Mouse (Mus musculus) frontal cortex, postnatal 36 days (tissue): Measurements from ENCODE around the gene Ccdc47.
"Not testable (repeated sequence)": the region's sequence is repeated elsewhere in the genome, so short reads cannot be mapped to it uniquely, and the experiment has no call there.

Experiments
- DNase-seq, 2 experiments: peaks; one replicate each; pipeline ENCODE4 v3.0.0; 2022; ENCODE audit warnings: low spot score in 2 of 2

Ccdc47 gene

GRCm38 (mm10) chr11:106215927-106216729 lies at the start of gene Ccdc47:
Ccdc47 (minus strand) TSS chr11:106216344.
- DNase-seq, result peak; percentile 95 to 97

GRCm38 (mm10) chr11:106265570-106265969 lies 49.4 kb upstream of the Ccdc47 start:
- no peak for DNase-seq

GRCm38 (mm10) chr11:106264988-106265387 lies 48.8 kb upstream of the Ccdc47 start:
- no peak for DNase-seq

GRCm38 (mm10) chr11:106263963-106264362 lies 47.8 kb upstream of the Ccdc47 start:
- DNase-seq, result no peak

GRCm38 (mm10) chr11:106260826-106261450 lies 44.8 kb upstream of the Ccdc47 start:
- no peak for DNase-seq

GRCm38 (mm10) chr11:106256775-106257174 lies 40.6 kb upstream of the Ccdc47 start:
- no peak for DNase-seq

GRCm38 (mm10) chr11:106255685-106256451 lies 39.7 kb upstream of the Ccdc47 start, which contains the start of the genes Ftsj3 and Psmc5:
Ftsj3 (minus strand) TSS chr11:106256079.
Psmc5 (plus strand) TSS chr11:106256154.
- peak; percentile 98 to 99 for DNase-seq

- DNase-seq, result no peak
Measured at GRCm38 (mm10) chr11:106255174-106255573, 39.0 kb upstream of the Ccdc47 start.

GRCm38 (mm10) chr11:106254767-106255166 lies 38.6 kb upstream of the Ccdc47 start:
- DNase-seq, result no peak

GRCm38 (mm10) chr11:106249326-106249725 lies 33.2 kb upstream of the Ccdc47 start:
- DNase-seq, result no peak

GRCm38 (mm10) chr11:106246834-106247233 lies 30.7 kb upstream of the Ccdc47 start:
- DNase-seq, result no peak

GRCm38 (mm10) chr11:106233978-106234377 lies 17.8 kb upstream of the Ccdc47 start:
- not testable (repeated sequence) for DNase-seq

- no peak for DNase-seq
Measured at GRCm38 (mm10) chr11:106220603-106221002, 4.5 kb upstream of the Ccdc47 start.

- peak; percentile 91 to 93 for DNase-seq
Measured at GRCm38 (mm10) chr11:106216730-106217490, 766 bp upstream of the Ccdc47 start, which contains the start of gene Ddx42. Ddx42 (plus strand) TSS chr11:106216926.

- DNase-seq, result no peak
Measured at GRCm38 (mm10) chr11:106215450-106215859, 689 bp downstream of the Ccdc47 start.

- DNase-seq, result no peak
Measured at GRCm38 (mm10) chr11:106214856-106215255, 1.3 kb downstream of the Ccdc47 start.

- no peak for DNase-seq
Measured at GRCm38 (mm10) chr11:106212771-106213170, 3.4 kb downstream of the Ccdc47 start.

GRCm38 (mm10) chr11:106202123-106202465 lies 14.1 kb downstream of the Ccdc47 start, which contains the start of gene Strada:
Strada (minus strand) TSS chr11:106202168.
- no peak for DNase-seq

- no peak for DNase-seq
Measured at GRCm38 (mm10) chr11:106201337-106202122, 14.6 kb downstream of the Ccdc47 start.

GRCm38 (mm10) chr11:106200756-106201155 lies 15.4 kb downstream of the Ccdc47 start:
- DNase-seq, result no peak

GRCm38 (mm10) chr11:106199997-106200396 lies 16.1 kb downstream of the Ccdc47 start:
- DNase-seq, result not testable (repeated sequence)
